Mouse (Mus musculus) heart, embryonic 13.5 days (tissue): ENCODE measurements around the gene Slc7a12. TPM values are rescaled to one million over a fixed set of nuclear protein-coding genes. Genes with fewer than 3 reads are reported as not detected.

Experiments used
- ATAC-seq: fragments of 200-750 bp; cut with Nextera tagmentation; 2 replicates; pipeline ENCODE4 v1.8.0; 2017; ENCODE audit warnings: moderate TSS enrichment; ENCODE audit not compliant: insufficient number of reproducible peaks, low FRiP score, low TSS enrichment; ENCODE audit errors: extremely low read depth
- H3K27ac ChIP-seq: fragments of 300-500 bp; sonication (generic); replicated peaks from 2 replicates; pipeline ENCODE4 v1.5.1; 2015; ENCODE audit warnings: moderate library complexity, mild to moderate bottlenecking, inconsistent platforms
- H3K27me3 ChIP-seq: fragments of 300-500 bp; sonication (generic); replicated peaks from 2 replicates; pipeline ENCODE4 v1.6.1; 2015; ENCODE audit warnings: mild to moderate bottlenecking, inconsistent platforms
- H3K36me3 ChIP-seq: fragments of 300-500 bp; sonication (generic); 2 replicates; pipeline ENCODE4 v1.6.1; 2015; ENCODE audit warnings: mild to moderate bottlenecking, inconsistent platforms
- H3K4me1 ChIP-seq: fragments of 300-500 bp; sonication (generic); 2 replicates; pipeline ENCODE4 v1.6.1; 2015; ENCODE audit warnings: inconsistent platforms
- H3K4me2 ChIP-seq: fragments of 300-500 bp; sonication (generic); 2 replicates; pipeline ENCODE4 v1.6.1; 2015; ENCODE audit warnings: inconsistent platforms, mild to moderate bottlenecking, moderate library complexity
- H3K4me3 ChIP-seq: fragments of 300-500 bp; sonication (generic); 2 replicates; pipeline ENCODE4 v1.5.1; 2015; ENCODE audit warnings: moderate library complexity, mild to moderate bottlenecking, inconsistent platforms
- H3K9ac ChIP-seq: fragments of 300-500 bp; sonication (generic); 2 replicates; pipeline ENCODE4 v1.6.1; 2015; ENCODE audit warnings: inconsistent platforms, mild to moderate bottlenecking, moderate library complexity
- H3K9me3 ChIP-seq: fragments of 300-500 bp; sonication (generic); 2 replicates; pipeline ENCODE4 v1.6.1; 2016; ENCODE audit warnings: inconsistent platforms
- WGBS: fragments of 180-500 bp; shearing (Covaris S2); methylation state at CpG from one replicate; pipeline ENCODE4 v1.1.7; 2015; ENCODE audit warnings: mixed read lengths; 5-methylcytosine and 5-hydroxymethylcytosine counted together
- polyA plus RNA-seq: library from polyadenylated mRNA; unstranded; fragments of >200 nt; fragmentation: Nextera tagmentation; extraction: Ambion mirVana; gene quantifications from 2 replicates; pipeline ENCODE4 v1.2.1, GENCODE M21; 2015

The Slc7a12 gene
- not detected in 2 replicates for polyA plus RNA-seq

- Histone ChIP-seq H3K9me3 (no peaks in the 10 kb centered on the region), H3K9ac (no peak within 1 kb of the TSS), H3K27ac (no peak within 1 kb of the TSS), H3K36me3 (no peaks in the 10 kb centered on the region), H3K4me3 (no peak within 1 kb of the TSS), H3K4me1 (no peaks in the 10 kb centered on the region), H3K27me3 (no peaks in the 10 kb centered on the region), H3K4me2 (no peak within 1 kb of the TSS)
- ATAC-seq, result no peak
Measured at GRCm38 (mm10) chr3:14480397-14480796, at the start of gene Slc7a12. Gene Slc7a12, plus strand, starts transcription at chr3:14480697.

- no peak overlapping the region for H3K9ac ChIP-seq
- WGBS, result 91% methylated on average over 1 of the region's 1 CpGs
- no peaks in the 10 kb centered on the region for H3K4me1 ChIP-seq
- no peaks in the 10 kb centered on the region for H3K36me3 ChIP-seq
- H3K4me2 ChIP-seq, result no peak overlapping the region
- H3K27me3 ChIP-seq, result no peaks in the 10 kb centered on the region
- no peak for ATAC-seq
- no peak overlapping the region for H3K4me3 ChIP-seq
- H3K9me3 ChIP-seq, result peaks cover 8% of the 10 kb centered on the region; the same call in 1 of the 2 replicates
- H3K27ac ChIP-seq, result no peak overlapping the region
Measured at GRCm38 (mm10) chr3:14432381-14432780, 48.1 kb upstream of the Slc7a12 start.

DNA sequence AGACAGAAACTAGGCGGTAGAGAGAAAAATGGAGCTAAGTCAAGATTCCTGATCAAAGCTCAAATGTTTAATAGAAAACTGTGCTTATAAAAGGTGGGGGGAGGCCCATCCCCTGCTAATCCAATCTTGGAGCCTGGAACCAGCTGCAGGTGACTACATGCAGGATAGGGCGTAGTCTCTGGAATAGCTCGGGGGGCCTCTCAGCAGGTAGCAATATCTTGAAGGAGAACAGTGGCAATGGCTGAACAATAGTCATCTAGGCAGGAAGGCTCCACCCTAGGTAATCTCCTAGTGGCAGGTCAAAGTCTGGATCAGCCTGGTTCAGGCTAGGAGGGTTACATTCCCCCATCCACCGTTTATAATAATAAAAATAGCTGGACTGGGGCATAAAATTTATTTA lies 34.5 kb upstream of the Slc7a12 start:
- no peak overlapping the region for H3K27ac ChIP-seq
- ATAC-seq, result no peak

DNA sequence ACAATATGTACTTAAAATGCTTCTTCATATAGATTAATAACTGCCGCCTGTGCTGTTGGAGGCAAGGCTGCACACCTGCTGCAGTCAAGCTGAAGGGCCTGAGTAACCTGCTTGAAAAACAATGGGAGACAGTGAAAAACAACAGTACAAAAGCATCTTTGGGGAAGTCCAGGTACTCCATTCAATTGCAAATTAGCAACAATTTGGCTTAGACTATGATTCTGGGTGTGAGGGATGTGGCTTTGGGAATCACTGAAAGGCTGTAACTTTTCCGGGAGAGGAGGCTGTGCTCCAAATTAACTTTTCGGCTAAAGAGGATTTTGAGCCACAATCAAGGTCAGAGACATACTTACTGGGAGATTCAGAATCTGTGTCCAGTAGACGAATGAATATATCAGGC lies 33.8 kb upstream of the Slc7a12 start:
- no peak for ATAC-seq
- WGBS, result 81% methylated on average over 4 of the region's 4 CpGs
- Histone ChIP-seq H3K9ac (no peak overlapping the region), H3K9me3 (no peaks in the 10 kb centered on the region), H3K4me3 (no peak overlapping the region), H3K27ac (no peak overlapping the region), H3K36me3 (no peaks in the 10 kb centered on the region), H3K4me2 (no peak overlapping the region), H3K27me3 (no peaks in the 10 kb centered on the region), H3K4me1 (no peaks in the 10 kb centered on the region)

More for the DNA sequence above, 34.5 kb upstream of the Slc7a12 start:
- Histone ChIP-seq H3K9me3 (no peaks in the 10 kb centered on the region), H3K36me3 (no peaks in the 10 kb centered on the region), H3K9ac (no peak overlapping the region), H3K4me3 (no peak overlapping the region), H3K27me3 (no peaks in the 10 kb centered on the region), H3K4me1 (no peaks in the 10 kb centered on the region), H3K4me2 (no peak overlapping the region)
- WGBS, result 80% methylated on average over 4 of the region's 4 CpGs

Other genes starting within 250 kb of the Slc7a12 start
- gene 1810022K09Rik, start 130.6 kb downstream of the Slc7a12 start, polyA plus RNA-seq, result 319 and 359 TPM in 2 replicates
- gene Car13, start 161.0 kb downstream of the Slc7a12 start, polyA plus RNA-seq, result 2.6 and 3.4 TPM in 2 replicates